Mouse (Mus musculus): ENCODE data around the gene Il11. TPM values are rescaled to one million over a fixed set of nuclear protein-coding genes. Genes with fewer than 3 reads are reported as not detected.
"Not testable (repeated sequence)": the region's sequence is repeated elsewhere in the genome, so short reads cannot be mapped to it uniquely, and the experiment has no call there.

Gene Il11
- polyA plus RNA-seq, 1 experiment from 2014 or later = 0.65 TPM

- no peaks in the 10 kb centered on the region for H3K36me3 ChIP-seq (ENCODE audit: control insufficient read depth, insufficient read depth, low read length)
- no peaks in the 10 kb centered on the region for H3K9me3 ChIP-seq (ENCODE audit: control insufficient read depth, low read length)
- no peaks in the 10 kb centered on the region for H3K27me3 ChIP-seq (ENCODE audit: control insufficient read depth, insufficient read depth, low read length)
- no peak overlapping the region for H3K4me2 ChIP-seq (replicated peaks; ENCODE audit: low read depth)
- no peak overlapping the region for H3K4me3 ChIP-seq (ENCODE audit: low read depth, low read length)
- TF ChIP-seq EP300 (optimal IDR thresholded peaks at IDR 0.05) = no peak
- no peak for TF ChIP-seq CTCF (IDR thresholded peaks at IDR 0.05; ENCODE audit: low read depth)
- no peak overlapping the region for H3K9ac ChIP-seq (ENCODE audit: low read length)
- ATAC-seq (ENCODE audit: low FRiP score, low TSS enrichment) (no peak), DNase-seq (ENCODE audit: low spot score) (no peak)
- no peaks in the 10 kb centered on the region for H3K4me1 ChIP-seq (replicated peaks; ENCODE audit: control insufficient read depth, insufficient read depth)
- no peak overlapping the region for H3K27ac ChIP-seq (replicated peaks)
Observed at GRCm38 (mm10) chr7:4816559-4816958, 33.9 kb upstream of the Il11 start.

GRCm38 (mm10) chr7:4813105-4813791 lies 30.6 kb upstream of the Il11 start:
- Histone ChIP-seq H3K4me1 (replicated peaks; ENCODE audit: control insufficient read depth, insufficient read depth) (no peaks in the 10 kb centered on the region), H3K27me3 (ENCODE audit: control insufficient read depth, insufficient read depth, low read length) (no peaks in the 10 kb centered on the region), H3K4me3 (ENCODE audit: low read depth, low read length) (peak overlapping the region; percentile 48), H3K9ac (ENCODE audit: low read length) (peak overlapping the region; percentile 55; the same call in 1 of the 2 replicates), H3K4me2 (replicated peaks; ENCODE audit: low read depth) (peak overlapping the region; percentile 61), H3K27ac (replicated peaks) (peak overlapping the region; percentile 93), H3K9me3 (ENCODE audit: control insufficient read depth, low read length) (no peaks in the 10 kb centered on the region), H3K36me3 (ENCODE audit: control insufficient read depth, insufficient read depth, low read length) (peaks cover 5% of the 10 kb centered on the region; the same call in 1 of the 2 replicates)
- DNase-seq (ENCODE audit: low spot score) (no peak), ATAC-seq (ENCODE audit: low FRiP score, low TSS enrichment) (no peak)
- WGBS = 15% methylated on average over 8 of the region's 8 CpGs
- TF ChIP-seq CTCF (IDR thresholded peaks at IDR 0.05; ENCODE audit: low read depth) (no peak), EP300 (optimal IDR thresholded peaks at IDR 0.05) (no peak)

GRCm38 (mm10) chr7:4812303-4813104 lies 29.8 kb upstream of the Il11 start, which contains the start of gene Ube2s:
Gene Ube2s, minus strand, starts transcription at chr7:4812590.
- Histone ChIP-seq H3K4me2 (replicated peaks; ENCODE audit: low read depth) (peak within 1 kb of the TSS; percentile 73), H3K27me3 (ENCODE audit: control insufficient read depth, insufficient read depth, low read length) (no peaks in the 10 kb centered on the region), H3K4me1 (replicated peaks; ENCODE audit: control insufficient read depth, insufficient read depth) (no peaks in the 10 kb centered on the region), H3K4me3 (ENCODE audit: low read depth, low read length) (peak within 1 kb of the TSS; percentile 94), H3K27ac (replicated peaks) (peak within 1 kb of the TSS; percentile 94), H3K9me3 (ENCODE audit: control insufficient read depth, low read length) (no peaks in the 10 kb centered on the region), H3K36me3 (ENCODE audit: control insufficient read depth, insufficient read depth, low read length) (peaks cover 5% of the 10 kb centered on the region; the same call in 1 of the 2 replicates), H3K9ac (ENCODE audit: low read length) (peak within 1 kb of the TSS; percentile 94)
- under 1% methylated on average over 62 of the region's 62 CpGs for WGBS
- TF ChIP-seq CTCF (IDR thresholded peaks at IDR 0.05; ENCODE audit: low read depth) = peak; percentile 46
- TF ChIP-seq EP300 (optimal IDR thresholded peaks at IDR 0.05) = no peak
- DNase-seq (ENCODE audit: low spot score) (peak; percentile 99), ATAC-seq (ENCODE audit: low FRiP score, low TSS enrichment) (peak; percentile 99)

DNA sequence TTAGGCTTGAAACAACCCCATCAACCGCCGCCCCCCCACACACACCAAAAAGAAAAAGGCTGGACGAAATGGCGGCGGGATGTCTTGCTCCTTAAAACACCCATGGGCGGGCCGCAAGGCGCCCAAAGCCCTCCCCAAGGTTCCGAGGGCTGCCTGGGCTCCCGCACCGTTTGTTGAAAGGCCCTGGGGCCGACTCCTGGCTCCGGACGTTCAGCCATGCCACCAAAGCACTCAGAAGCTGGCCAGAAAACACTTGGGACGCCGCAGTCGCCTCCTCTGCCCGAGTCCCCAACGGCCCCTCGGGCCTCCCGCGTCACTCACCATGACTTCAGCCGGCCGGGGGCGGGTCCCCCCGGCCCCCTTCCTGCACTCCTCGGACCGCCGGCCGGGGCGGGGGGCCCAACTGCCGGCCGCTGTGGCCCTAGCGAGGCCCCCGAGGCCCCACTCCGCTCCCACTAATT lies 29.2 kb upstream of the Il11 start:
- H3K4me2 ChIP-seq (replicated peaks; ENCODE audit: low read depth) = peak overlapping the region; percentile 73
- H3K9me3 ChIP-seq (ENCODE audit: control insufficient read depth, low read length) = no peaks in the 10 kb centered on the region
- H3K27me3 ChIP-seq (ENCODE audit: control insufficient read depth, insufficient read depth, low read length) = no peaks in the 10 kb centered on the region
- peaks cover 8% of the 10 kb centered on the region; the same call in 1 of the 2 replicates for H3K36me3 ChIP-seq (ENCODE audit: control insufficient read depth, insufficient read depth, low read length)
- ATAC-seq (ENCODE audit: low FRiP score, low TSS enrichment) (no peak), DNase-seq (ENCODE audit: low spot score) (peak; percentile 58)
- no peaks in the 10 kb centered on the region for H3K4me1 ChIP-seq (replicated peaks; ENCODE audit: control insufficient read depth, insufficient read depth)
- peak overlapping the region; percentile 94 for H3K27ac ChIP-seq (replicated peaks)
- WGBS = under 1% methylated on average over 24 of the region's 36 CpGs
- H3K9ac ChIP-seq (ENCODE audit: low read length) = peak overlapping the region; percentile 94
- TF ChIP-seq CTCF (IDR thresholded peaks at IDR 0.05; ENCODE audit: low read depth) (no peak), EP300 (optimal IDR thresholded peaks at IDR 0.05) (no peak)
- H3K4me3 ChIP-seq (ENCODE audit: low read depth, low read length) = peak overlapping the region; percentile 94

DNA sequence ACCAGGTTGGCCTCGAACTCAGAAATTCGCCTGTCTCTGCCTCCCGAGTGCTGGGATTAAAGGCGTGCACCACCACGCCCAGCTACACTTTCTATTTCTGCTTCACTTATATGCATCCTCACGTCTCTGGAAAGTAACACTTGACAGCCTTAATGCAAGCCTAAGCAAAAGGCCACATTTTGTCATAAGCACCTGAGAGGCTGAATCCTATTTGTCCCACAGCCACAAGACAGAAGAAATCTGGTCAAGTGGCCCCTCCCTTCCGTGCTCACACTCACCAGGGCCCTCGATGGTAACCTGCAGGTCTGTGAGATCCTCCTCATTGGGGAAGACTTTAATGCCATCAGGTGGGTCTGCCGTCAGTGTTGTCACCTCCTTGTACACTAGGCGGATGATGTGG lies 28.5 kb upstream of the Il11 start:
- peak overlapping the region; percentile 94 for H3K9ac ChIP-seq (ENCODE audit: low read length)
- H3K27ac ChIP-seq (replicated peaks); H3K27me3 ChIP-seq (ENCODE audit: control insufficient read depth, insufficient read depth, low read length); H3K36me3 ChIP-seq (ENCODE audit: control insufficient read depth, insufficient read depth, low read length); ATAC-seq (ENCODE audit: low FRiP score, low TSS enrichment); DNase-seq (ENCODE audit: low spot score); H3K9me3 ChIP-seq (ENCODE audit: control insufficient read depth, low read length); H3K4me1 ChIP-seq (replicated peaks; ENCODE audit: control insufficient read depth, insufficient read depth): not testable (repeated sequence)
- peak overlapping the region; percentile 94 for H3K4me3 ChIP-seq (ENCODE audit: low read depth, low read length)
- WGBS = 28% methylated on average over 10 of the region's 10 CpGs
- peak overlapping the region; percentile 73 for H3K4me2 ChIP-seq (replicated peaks; ENCODE audit: low read depth)
